Mouse (Mus musculus): ENCODE measurements around the gene Adm2. TPM values are rescaled to one million over a fixed set of nuclear protein-coding genes. Genes with fewer than 3 reads are reported as not detected.
A peak's percentile ranks its signal among the peaks of the same experiment; 100 is the strongest.

Adm2 gene
- polyA plus RNA-seq, 1 experiment from 2014 or later, result 0.17 TPM

DNA sequence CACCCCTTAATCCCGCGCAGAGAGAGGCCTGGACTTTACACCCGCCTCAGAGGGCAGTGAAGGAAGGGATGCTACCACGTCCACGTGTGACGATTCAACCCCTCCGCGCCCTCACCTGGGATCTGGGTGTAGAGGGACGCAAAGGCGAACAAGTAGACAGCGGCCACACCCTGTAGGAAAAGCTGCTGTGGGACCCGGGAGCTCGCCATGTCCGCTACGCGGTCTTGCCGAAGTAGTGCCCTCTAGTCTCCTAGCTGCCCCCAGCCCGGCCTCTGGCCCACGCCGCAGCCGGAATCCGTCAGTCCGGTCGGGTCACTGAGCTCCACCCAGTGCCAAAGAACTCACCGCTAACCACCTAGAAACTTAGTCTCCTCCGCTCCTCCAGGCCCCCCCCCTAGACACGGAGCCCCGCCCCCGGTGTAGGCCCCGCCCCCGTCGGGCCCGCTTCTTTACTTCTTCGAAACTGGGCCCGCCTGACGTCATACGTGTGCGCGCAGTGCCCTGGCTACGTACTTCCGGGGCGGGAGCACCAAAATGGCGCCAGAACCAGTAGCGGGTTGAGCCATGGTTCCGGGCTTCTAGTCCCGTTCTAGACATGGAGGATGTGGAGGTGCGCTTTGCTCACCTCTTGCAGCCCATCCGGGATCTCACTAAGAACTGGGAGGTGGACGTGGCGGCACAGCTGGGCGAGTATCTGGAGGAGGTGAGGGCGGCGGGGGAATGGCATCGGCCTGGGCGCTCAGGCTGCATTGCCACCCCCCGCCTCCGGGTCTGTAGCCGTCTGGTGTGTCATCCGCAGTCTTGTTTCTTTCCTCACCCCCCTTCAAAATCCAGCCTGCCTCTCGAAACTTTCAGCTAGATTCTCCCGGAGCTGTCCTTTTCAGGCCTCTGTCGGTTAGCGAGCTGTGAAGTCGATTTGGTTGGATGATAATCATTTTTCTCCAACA is 33.0 kb downstream of the Adm2 start, which contains the start of the genes Lmf2 and Ncaph2:
Gene Lmf2, minus strand, starts transcription at position 419 of the 947 bp plus-strand sequence.
Gene Ncaph2, plus strand, starts transcription at position 479 of the 947 bp plus-strand sequence.
- Histone ChIP-seq H3K4me3 (ENCODE audit: low read depth, low read length) (peak within 1 kb of the TSS; percentile 74), H3K9ac (ENCODE audit: low read length) (peak within 1 kb of the TSS; percentile 80), H3K9me3 (ENCODE audit: control insufficient read depth, low read length) (no peaks in the 10 kb centered on the region), H3K27me3 (ENCODE audit: control insufficient read depth, insufficient read depth, low read length) (no peaks in the 10 kb centered on the region), H3K4me2 (ENCODE audit: low read depth) (peak within 1 kb of the TSS; percentile 73), H3K4me1 (ENCODE audit: control insufficient read depth, insufficient read depth, low read length) (peaks cover 13% of the 10 kb centered on the region), H3K27ac (ENCODE audit: low read depth, low read length) (peak within 1 kb of the TSS; percentile 61; the same call in 1 of the 2 replicates), H3K36me3 (ENCODE audit: control insufficient read depth, insufficient read depth, low read length) (peaks cover 12% of the 10 kb centered on the region)
- DNase-seq (ENCODE audit: low spot score) (peak; percentile 98), ATAC-seq (ENCODE audit: insufficient read depth, low FRiP score, low TSS enrichment) (peak; percentile 86)
- under 1% methylated on average over 64 of the region's 64 CpGs for whole genome bisulfite sequencing

DNA sequence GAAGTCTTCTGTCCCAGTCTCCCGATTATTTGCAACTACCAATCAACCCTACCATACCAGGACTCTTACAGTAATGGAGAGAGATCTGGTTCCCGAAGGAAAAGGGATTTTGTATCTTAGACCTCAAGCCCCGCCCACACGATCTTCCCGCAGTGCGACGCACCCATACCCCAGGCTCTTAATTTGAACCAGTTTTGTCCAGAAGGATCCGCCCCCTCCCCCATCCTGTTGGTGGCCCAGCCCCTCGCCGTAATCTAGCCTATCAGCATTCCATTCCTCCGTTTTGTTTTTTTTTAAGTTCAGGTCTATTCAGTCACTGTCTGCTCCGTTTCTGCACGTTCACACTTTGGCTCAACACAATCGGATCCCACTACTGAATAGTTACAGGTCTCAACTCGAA is 33.9 kb downstream of the Adm2 start:
- peak overlapping the region; percentile 45 for H3K4me2 ChIP-seq (ENCODE audit: low read depth)
- H3K4me1 ChIP-seq (ENCODE audit: control insufficient read depth, insufficient read depth, low read length), result peaks cover 13% of the 10 kb centered on the region
- H3K27me3 ChIP-seq (ENCODE audit: control insufficient read depth, insufficient read depth, low read length), result no peaks in the 10 kb centered on the region
- peak overlapping the region; percentile 74 for H3K4me3 ChIP-seq (ENCODE audit: low read depth, low read length)
- H3K27ac ChIP-seq (ENCODE audit: low read depth, low read length), result no peak overlapping the region
- DNase-seq (ENCODE audit: low spot score), result peak; percentile 89
- ATAC-seq (ENCODE audit: insufficient read depth, low FRiP score, low TSS enrichment), result peak; percentile 52; the same call in 1 of the 2 replicates
- H3K9me3 ChIP-seq (ENCODE audit: control insufficient read depth, low read length), result no peaks in the 10 kb centered on the region
- peaks cover 11% of the 10 kb centered on the region for H3K36me3 ChIP-seq (ENCODE audit: control insufficient read depth, insufficient read depth, low read length)
- peak overlapping the region; percentile 80 for H3K9ac ChIP-seq (ENCODE audit: low read length)
- under 1% methylated on average over 15 of the region's 15 CpGs for WGBS

DNA sequence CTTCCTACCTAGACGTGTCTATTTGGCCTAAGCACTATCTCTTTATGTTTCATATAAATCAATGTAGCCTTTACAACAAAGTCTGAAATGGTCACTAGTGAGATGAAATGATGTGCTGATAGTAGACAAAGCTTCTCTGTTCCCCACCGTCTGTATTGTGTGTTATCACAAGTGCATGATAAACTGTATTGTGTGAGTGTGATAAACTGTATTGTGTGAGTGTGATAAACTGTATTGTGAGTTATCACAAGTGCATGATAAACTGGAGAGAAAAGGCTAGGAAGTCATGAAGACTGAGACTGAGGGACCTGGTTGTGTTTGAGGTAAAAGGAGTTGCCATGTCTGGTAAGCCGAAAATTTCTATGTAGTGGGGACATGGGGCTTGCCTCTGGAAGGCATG is 36.3 kb downstream of the Adm2 start:
- Histone ChIP-seq H3K4me2 (ENCODE audit: low read depth) (no peak overlapping the region), H3K9ac (ENCODE audit: low read length) (no peak overlapping the region), H3K27ac (ENCODE audit: low read depth, low read length) (no peak overlapping the region), H3K4me3 (ENCODE audit: low read depth, low read length) (no peak overlapping the region), H3K9me3 (ENCODE audit: control insufficient read depth, low read length) (no peaks in the 10 kb centered on the region), H3K36me3 (ENCODE audit: control insufficient read depth, insufficient read depth, low read length) (peaks cover 10% of the 10 kb centered on the region), H3K4me1 (ENCODE audit: control insufficient read depth, insufficient read depth, low read length) (peaks cover 13% of the 10 kb centered on the region), H3K27me3 (ENCODE audit: control insufficient read depth, insufficient read depth, low read length) (no peaks in the 10 kb centered on the region)
- ATAC-seq (ENCODE audit: insufficient read depth, low FRiP score, low TSS enrichment) (no peak), DNase-seq (ENCODE audit: low spot score) (no peak)
- 92% methylated on average over 3 of the region's 3 CpGs for WGBS

DNA sequence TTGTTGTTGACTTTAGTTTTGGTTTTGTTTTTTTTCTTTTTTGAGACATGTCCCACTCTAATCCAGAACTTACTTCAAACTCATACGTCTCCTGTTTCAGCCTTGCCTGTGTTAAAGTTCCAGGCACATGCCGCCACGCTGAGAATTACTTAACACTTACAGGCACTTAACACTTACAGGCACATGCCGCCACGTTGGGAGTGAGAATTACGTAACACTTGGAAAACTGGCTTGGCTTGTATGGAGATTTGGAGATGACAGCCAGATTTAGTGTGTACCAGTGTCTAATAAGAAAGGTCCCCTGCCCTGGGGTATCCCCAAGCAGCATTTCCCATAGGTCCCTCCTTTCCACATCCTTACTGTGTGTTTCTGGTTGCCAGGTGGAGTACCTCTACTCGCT is 40.5 kb downstream of the Adm2 start:
- H3K27ac ChIP-seq (ENCODE audit: low read depth, low read length), result no peak overlapping the region
- peaks cover 22% of the 10 kb centered on the region for H3K36me3 ChIP-seq (ENCODE audit: control insufficient read depth, insufficient read depth, low read length)
- no peak for DNase-seq (ENCODE audit: low spot score)
- H3K4me1 ChIP-seq (ENCODE audit: control insufficient read depth, insufficient read depth, low read length), result no peaks in the 10 kb centered on the region
- no peak overlapping the region for H3K9ac ChIP-seq (ENCODE audit: low read length)
- H3K4me2 ChIP-seq (ENCODE audit: low read depth), result no peak overlapping the region
- H3K27me3 ChIP-seq (ENCODE audit: control insufficient read depth, insufficient read depth, low read length), result no peaks in the 10 kb centered on the region
- H3K9me3 ChIP-seq (ENCODE audit: control insufficient read depth, low read length), result no peaks in the 10 kb centered on the region
- no peak for ATAC-seq (ENCODE audit: insufficient read depth, low FRiP score, low TSS enrichment)
- no peak overlapping the region for H3K4me3 ChIP-seq (ENCODE audit: low read depth, low read length)
- WGBS, result 90% methylated on average over 7 of the region's 7 CpGs

DNA sequence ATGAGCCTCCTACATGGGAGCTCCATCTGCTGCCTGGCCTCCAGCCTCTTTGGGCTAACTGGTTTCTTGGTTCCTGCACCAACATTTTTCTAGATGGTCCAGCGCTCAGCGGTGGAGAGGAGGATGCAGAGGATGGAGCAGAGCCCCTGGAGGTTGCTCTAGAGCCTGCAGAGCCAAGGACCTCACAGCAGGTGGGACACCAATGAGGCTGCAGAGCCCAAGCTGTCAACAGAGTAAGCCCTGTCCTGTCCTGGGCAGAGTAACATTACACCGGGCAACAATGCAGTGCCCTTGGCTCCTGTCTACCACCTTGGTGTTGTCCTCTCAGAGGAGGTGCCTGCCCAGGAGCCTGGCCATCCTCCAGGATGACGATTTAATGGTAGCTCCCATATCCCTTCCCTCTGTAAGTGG is 42.6 kb downstream of the Adm2 start:
- no peak for ATAC-seq (ENCODE audit: insufficient read depth, low FRiP score, low TSS enrichment)
- Histone ChIP-seq H3K9me3 (ENCODE audit: control insufficient read depth, low read length) (no peaks in the 10 kb centered on the region), H3K27me3 (ENCODE audit: control insufficient read depth, insufficient read depth, low read length) (no peaks in the 10 kb centered on the region), H3K27ac (ENCODE audit: low read depth, low read length) (no peak overlapping the region), H3K4me2 (ENCODE audit: low read depth) (no peak overlapping the region), H3K9ac (ENCODE audit: low read length) (no peak overlapping the region), H3K36me3 (ENCODE audit: control insufficient read depth, insufficient read depth, low read length) (peaks cover 37% of the 10 kb centered on the region), H3K4me3 (ENCODE audit: low read depth, low read length) (no peak overlapping the region), H3K4me1 (ENCODE audit: control insufficient read depth, insufficient read depth, low read length) (no peaks in the 10 kb centered on the region)
- no peak for DNase-seq (ENCODE audit: low spot score)
- WGBS, result 90% methylated on average over 4 of the region's 4 CpGs

DNA sequence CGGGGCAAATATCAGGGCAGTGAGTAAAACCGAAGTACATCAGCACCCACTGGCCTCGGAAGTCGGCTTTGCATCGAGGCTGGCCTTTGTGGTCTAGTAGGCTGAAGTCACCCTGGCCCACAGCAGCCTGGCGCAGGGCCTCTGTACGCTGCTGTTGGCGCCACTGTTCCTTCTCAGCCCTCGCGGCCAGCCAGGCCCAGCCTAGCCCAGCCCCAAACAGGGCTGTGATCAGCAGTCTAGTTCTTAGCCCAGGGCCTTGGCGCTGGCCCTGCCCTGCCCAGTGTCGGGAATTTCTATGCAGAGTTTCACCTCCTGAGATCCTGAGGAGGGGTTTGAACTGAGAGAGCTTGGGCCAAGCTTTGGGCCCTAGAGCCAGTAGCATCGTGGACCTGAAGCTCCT is 49.5 kb downstream of the Adm2 start:
- H3K4me2 ChIP-seq (ENCODE audit: low read depth), result no peak overlapping the region; the same call in 1 of the 2 replicates
- H3K36me3 ChIP-seq (ENCODE audit: control insufficient read depth, insufficient read depth, low read length), result peaks cover 34% of the 10 kb centered on the region
- WGBS, result 92% methylated on average over 13 of the region's 13 CpGs
- peaks cover 10% of the 10 kb centered on the region for H3K27me3 ChIP-seq (ENCODE audit: control insufficient read depth, insufficient read depth, low read length)
- no peak overlapping the region for H3K9ac ChIP-seq (ENCODE audit: low read length)
- no peaks in the 10 kb centered on the region for H3K9me3 ChIP-seq (ENCODE audit: control insufficient read depth, low read length)
- ATAC-seq (ENCODE audit: insufficient read depth, low FRiP score, low TSS enrichment) (no peak), DNase-seq (ENCODE audit: low spot score) (no peak)
- H3K4me3 ChIP-seq (ENCODE audit: low read depth, low read length), result no peak overlapping the region
- no peak overlapping the region for H3K27ac ChIP-seq (ENCODE audit: low read depth, low read length)
- H3K4me1 ChIP-seq (ENCODE audit: control insufficient read depth, insufficient read depth, low read length), result 0 out of 2 replicates have a peak, but pooled peaks cover 6% of the 10 kb centered on the region

DNA sequence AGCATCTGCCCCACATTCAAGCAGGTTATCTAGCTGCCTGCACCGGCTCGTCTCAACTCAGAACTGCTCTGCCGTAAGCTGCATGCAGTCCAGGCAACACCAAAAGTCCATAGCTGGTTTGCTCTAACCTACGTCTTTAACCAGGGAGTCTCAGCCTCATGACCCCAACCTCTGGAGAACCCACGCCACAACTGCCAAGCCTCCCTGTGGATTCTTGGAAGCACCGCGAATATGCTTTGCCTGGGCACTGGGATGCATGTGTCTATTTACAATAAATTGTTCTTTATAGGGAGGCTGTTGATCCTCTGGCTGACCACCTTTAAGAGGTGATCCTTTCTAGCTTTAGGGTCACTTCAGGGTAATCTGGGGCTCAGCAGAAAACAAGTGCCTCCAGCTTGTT is 50.0 kb downstream of the Adm2 start:
- 0 out of 2 replicates have a peak, but pooled peaks cover 6% of the 10 kb centered on the region for H3K4me1 ChIP-seq (ENCODE audit: control insufficient read depth, insufficient read depth, low read length)
- no peak for ATAC-seq (ENCODE audit: insufficient read depth, low FRiP score, low TSS enrichment)
- H3K9me3 ChIP-seq (ENCODE audit: control insufficient read depth, low read length), result no peaks in the 10 kb centered on the region
- no peak for DNase-seq (ENCODE audit: low spot score)
- 86% methylated on average over 7 of the region's 7 CpGs for WGBS
- no peak overlapping the region for H3K27ac ChIP-seq (ENCODE audit: low read depth, low read length)
- peaks cover 34% of the 10 kb centered on the region for H3K36me3 ChIP-seq (ENCODE audit: control insufficient read depth, insufficient read depth, low read length)
- H3K4me2 ChIP-seq (ENCODE audit: low read depth), result peak overlapping the region; percentile 71; the same call in 1 of the 2 replicates
- H3K4me3 ChIP-seq (ENCODE audit: low read depth, low read length), result peak overlapping the region; percentile 63; the same call in 1 of the 2 replicates
- H3K9ac ChIP-seq (ENCODE audit: low read length), result no peak overlapping the region
- peaks cover 14% of the 10 kb centered on the region for H3K27me3 ChIP-seq (ENCODE audit: control insufficient read depth, insufficient read depth, low read length)

DNA sequence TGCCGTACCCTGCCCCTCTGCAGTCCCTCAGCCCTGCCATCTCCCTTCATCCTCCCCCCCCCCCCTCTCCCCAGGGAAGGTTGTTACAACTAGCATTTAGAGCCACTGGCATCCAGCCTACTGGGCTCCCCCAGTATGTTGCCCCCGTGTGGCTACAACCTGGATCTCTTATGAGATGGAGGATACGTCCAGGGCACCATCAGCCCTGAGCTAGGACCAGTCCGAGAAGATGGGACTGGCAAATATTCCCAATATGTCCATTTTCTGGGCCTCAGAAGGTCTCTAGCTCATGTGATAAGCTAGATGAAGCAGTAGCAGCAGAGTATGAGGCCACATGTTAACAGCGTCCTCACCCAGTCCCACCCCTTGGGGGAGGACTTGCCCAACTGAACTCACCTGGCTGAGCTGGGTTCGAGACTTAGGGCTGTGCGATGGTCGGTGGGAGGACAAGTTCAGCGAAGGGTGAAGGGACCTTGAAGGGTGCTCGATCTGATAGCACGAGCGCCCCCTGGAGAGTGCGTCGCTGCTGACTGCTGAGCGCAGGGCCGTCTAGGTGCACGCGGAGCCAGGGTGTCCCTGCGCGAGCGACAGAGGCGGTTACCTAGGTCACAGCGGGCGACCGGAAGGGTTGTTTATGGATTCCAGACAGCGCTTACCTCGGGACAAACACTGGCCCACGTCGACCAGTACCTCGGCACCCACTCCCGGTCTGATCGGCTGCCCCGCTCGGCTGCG is 50.7 kb downstream of the Adm2 start:
- H3K9me3 ChIP-seq (ENCODE audit: control insufficient read depth, low read length), result no peaks in the 10 kb centered on the region
- peaks cover 21% of the 10 kb centered on the region for H3K27me3 ChIP-seq (ENCODE audit: control insufficient read depth, insufficient read depth, low read length)
- DNase-seq (ENCODE audit: low spot score) (peak; percentile 85), ATAC-seq (ENCODE audit: insufficient read depth, low FRiP score, low TSS enrichment) (peak; percentile 81)
- peak overlapping the region; percentile 89 for H3K27ac ChIP-seq (ENCODE audit: low read depth, low read length)
- 0 out of 2 replicates have a peak, but pooled peaks cover 6% of the 10 kb centered on the region for H3K4me1 ChIP-seq (ENCODE audit: control insufficient read depth, insufficient read depth, low read length)
- 1% methylated on average over 35 of the region's 35 CpGs for WGBS
- H3K4me3 ChIP-seq (ENCODE audit: low read depth, low read length), result peak overlapping the region; percentile 63
- H3K4me2 ChIP-seq (ENCODE audit: low read depth), result peak overlapping the region; percentile 71
- H3K36me3 ChIP-seq (ENCODE audit: control insufficient read depth, insufficient read depth, low read length), result peaks cover 30% of the 10 kb centered on the region
- H3K9ac ChIP-seq (ENCODE audit: low read length), result peak overlapping the region; percentile 84
